Mouse (Mus musculus) hindbrain, embryonic 11.5 days (tissue): Measurements from ENCODE around the gene Olfr645. TPM values are rescaled to one million over a fixed set of nuclear protein-coding genes. Genes with fewer than 3 reads are reported as not detected.

ENCODE experiments used
- ATAC-seq: fragments of 200-750 bp; cut with Nextera tagmentation; 2 replicates; pipeline ENCODE4 v1.8.0; 2017; ENCODE audit warnings: mild to moderate bottlenecking, moderate TSS enrichment, moderate library complexity; ENCODE audit not compliant: low FRiP score
- DNase-seq: peaks from one replicate; pipeline ENCODE4 v3.0.0-alpha.2; 2015; ENCODE audit warnings: low spot score
- H3K27ac ChIP-seq: fragments of 300-500 bp; sonication (generic); 2 replicates; pipeline ENCODE4 v1.5.1; 2014; ENCODE audit warnings: mild to moderate bottlenecking, low read depth, low read length
- H3K27me3 ChIP-seq: fragments of 300-500 bp; sonication (generic); 2 replicates; pipeline ENCODE4 v1.6.1; 2014; ENCODE audit warnings: mild to moderate bottlenecking, low read length, moderate library complexity, mixed read lengths; ENCODE audit not compliant: control insufficient read depth, insufficient read depth
- H3K36me3 ChIP-seq: fragments of 300-500 bp; sonication (generic); 2 replicates; pipeline ENCODE4 v1.6.1; 2014; ENCODE audit warnings: mild to moderate bottlenecking, low read length, moderate library complexity, mixed read lengths; ENCODE audit not compliant: control insufficient read depth, insufficient read depth
- H3K4me1 ChIP-seq: fragments of 300-500 bp; sonication (generic); replicated peaks from 2 replicates; pipeline ENCODE4 v1.6.1; 2014; ENCODE audit warnings: low read length, mixed read lengths; ENCODE audit not compliant: control insufficient read depth, insufficient read depth
- H3K4me2 ChIP-seq: fragments of 300-500 bp; sonication (generic); replicated peaks from 2 replicates; pipeline ENCODE4 v1.6.1; 2014; ENCODE audit warnings: mild to moderate bottlenecking, low read depth, low read length
- H3K4me3 ChIP-seq: fragments of 300-500 bp; sonication (generic); 2 replicates; pipeline ENCODE4 v1.5.1; 2014; ENCODE audit warnings: low read depth, low read length
- H3K9ac ChIP-seq: fragments of 300-500 bp; sonication (generic); 2 replicates; pipeline ENCODE4 v1.6.1; 2014; ENCODE audit warnings: low read depth, low read length
- H3K9me3 ChIP-seq: fragments of 300-500 bp; sonication (generic); 2 replicates; pipeline ENCODE4 v1.6.1; 2016; ENCODE audit warnings: low read length; ENCODE audit not compliant: control insufficient read depth
- WGBS: fragments of 180-500 bp; shearing (Covaris S2); extraction: QIAGEN DNeasy Blood & Tissue Kit; methylation state at CpG from one replicate; pipeline ENCODE4 v1.1.7; 2014; 5-methylcytosine and 5-hydroxymethylcytosine counted together
- polyA plus RNA-seq: library from polyadenylated mRNA; unstranded; fragments of >200 nt; fragmentation: Nextera tagmentation; extraction: Ambion mirVana; gene quantifications from 2 replicates; pipeline ENCODE4 v1.2.1, GENCODE M21; 2014

Olfr645 gene
- polyA plus RNA-seq, 1 experiment from 2014 or later, result not detected

- Histone ChIP-seq H3K4me3 (no peak within 1 kb of the TSS), H3K4me2 (no peak within 1 kb of the TSS), H3K36me3 (no peaks in the 10 kb centered on the region), H3K27me3 (no peaks in the 10 kb centered on the region), H3K4me1 (no peaks in the 10 kb centered on the region), H3K9me3 (no peaks in the 10 kb centered on the region), H3K9ac (no peak within 1 kb of the TSS), H3K27ac (no peak within 1 kb of the TSS)
- ATAC-seq (no peak), DNase-seq (no peak)
- WGBS, result 74% methylated on average over 1 of the region's 1 CpGs
Observed at GRCm38 (mm10) chr7:104035145-104035544, 50.1 kb downstream of the Olfr645 start, which contains the start of gene Olfr641. Gene Olfr641, plus strand, starts transcription at chr7:104035445.

Other genes with a start within 250 kb of the Olfr645 start
- gene Hbb-bh2, start 244.9 kb downstream of the Olfr645 start, polyA plus RNA-seq, result not detected in 2 replicates
- 2,447 and 2,531 TPM in 2 replicates for gene Hbb-bh1, start 242.3 kb downstream of the Olfr645 start, polyA plus RNA-seq
- 10,698 and 10,834 TPM in 2 replicates for gene Hbb-y, start 232.2 kb downstream of the Olfr645 start, polyA plus RNA-seq
- gene Olfr66, start 199.2 kb downstream of the Olfr645 start, polyA plus RNA-seq, result not detected in 2 replicates
- not detected in 2 replicates for gene Olfr64, start 191.0 kb downstream of the Olfr645 start, polyA plus RNA-seq
- gene Olfr65, start 182.0 kb downstream of the Olfr645 start, polyA plus RNA-seq, result not detected in 2 replicates
- gene Olfr631, start 156.6 kb downstream of the Olfr645 start, polyA plus RNA-seq, result not detected in 2 replicates
- 0.13 TPM in 1 of 2 replicates, not detected in the other for gene Olfr632, start 151.1 kb downstream of the Olfr645 start, polyA plus RNA-seq
- not detected in 2 replicates for gene Olfr633, start 141.0 kb downstream of the Olfr645 start, polyA plus RNA-seq
- not detected in 2 replicates for gene Olfr635, start 114.3 kb downstream of the Olfr645 start, polyA plus RNA-seq
- gene Olfr638, start 86.7 kb downstream of the Olfr645 start, polyA plus RNA-seq, result not detected in 2 replicates
- 0.05 TPM in 1 of 2 replicates, not detected in the other for gene Olfr639, start 68.2 kb downstream of the Olfr645 start, polyA plus RNA-seq
- gene Olfr640, start 59.9 kb downstream of the Olfr645 start, polyA plus RNA-seq, result not detected in 2 replicates
- gene Olfr641, start 50.0 kb downstream of the Olfr645 start, polyA plus RNA-seq, result not detected in 2 replicates
- gene Olfr642, start 32.8 kb downstream of the Olfr645 start, polyA plus RNA-seq, result not detected in 2 replicates
- not detected in 2 replicates for gene 4930516K23Rik, start 24.0 kb downstream of the Olfr645 start, polyA plus RNA-seq
- not detected in 2 replicates for gene Olfr644, start 13.6 kb downstream of the Olfr645 start, polyA plus RNA-seq
- not detected in 2 replicates for gene Olfr646, start 19.4 kb upstream of the Olfr645 start, polyA plus RNA-seq
- gene Ubqln5, start 44.4 kb upstream of the Olfr645 start, polyA plus RNA-seq, result not detected in 2 replicates
- not detected in 2 replicates for gene Olfr643, start 51.9 kb upstream of the Olfr645 start, polyA plus RNA-seq
- gene Ubqln3, start 57.8 kb upstream of the Olfr645 start, polyA plus RNA-seq, result not detected in 2 replicates
- gene Ubqlnl, start 65.1 kb upstream of the Olfr645 start, polyA plus RNA-seq, result not detected in 2 replicates
- gene Olfm5, start 79.4 kb upstream of the Olfr645 start, polyA plus RNA-seq, result not detected in 2 replicates
- 0.35 and 0.49 TPM in 2 replicates for gene Olfr648, start 97.9 kb upstream of the Olfr645 start, polyA plus RNA-seq
- not detected in 2 replicates for gene Olfr649, start 110.5 kb upstream of the Olfr645 start, polyA plus RNA-seq
- gene Trim6, start 133.3 kb upstream of the Olfr645 start, polyA plus RNA-seq, result 2.5 and 3.4 TPM in 2 replicates
- gene Trim34a, start 159.0 kb upstream of the Olfr645 start, polyA plus RNA-seq, result 0.74 and 1.1 TPM in 2 replicates
- 0.09 and 0.14 TPM in 2 replicates for gene Trim5, start 202.6 kb upstream of the Olfr645 start, polyA plus RNA-seq
- 2.1 and 3.2 TPM in 2 replicates for gene Trim12a, start 230.0 kb upstream of the Olfr645 start, polyA plus RNA-seq
- not detected in 2 replicates for gene Trim34b, start 244.0 kb upstream of the Olfr645 start, polyA plus RNA-seq